Mouse (Mus musculus): Measurements from ENCODE around the gene Cd63.

Cd63 gene

DNA sequence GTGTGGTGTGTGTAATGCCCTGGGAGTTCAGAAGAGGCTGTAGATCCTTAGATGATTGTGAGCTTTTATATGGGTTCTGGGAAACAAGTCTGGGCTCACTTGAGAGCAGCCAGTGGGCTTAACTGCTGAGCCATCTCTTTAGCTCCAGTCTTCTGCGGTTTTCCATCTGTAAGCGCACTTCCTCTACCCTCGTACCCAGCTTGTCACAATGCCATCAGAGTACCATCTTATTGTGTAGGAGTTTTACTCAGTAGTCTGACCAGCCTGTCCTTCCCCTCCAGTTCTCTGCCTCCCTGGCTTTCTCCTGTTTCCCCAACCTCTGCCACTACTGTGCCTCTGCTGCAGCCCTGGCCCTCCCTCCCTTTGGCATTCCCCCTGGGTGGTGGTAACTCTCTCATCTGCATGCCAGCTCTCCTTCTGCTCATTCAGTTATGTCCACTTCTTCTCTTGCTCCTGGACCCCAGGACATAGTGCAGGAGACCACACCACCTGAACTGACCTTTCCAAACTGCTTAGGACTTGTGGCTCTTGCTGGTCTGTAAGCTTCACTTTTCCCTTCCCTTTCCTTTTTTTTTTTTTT is 1.7 kb downstream of the Cd63 start:
- in situ Hi-C loops (cut with MboI, MseI), result loop anchor here (25.0 kb wide), 1 partner anchor 1865 kb away; the partner anchor contains the start of genes Cyp27b1, Eef1akmt3, Mettl1 and Tsfm

DNA sequence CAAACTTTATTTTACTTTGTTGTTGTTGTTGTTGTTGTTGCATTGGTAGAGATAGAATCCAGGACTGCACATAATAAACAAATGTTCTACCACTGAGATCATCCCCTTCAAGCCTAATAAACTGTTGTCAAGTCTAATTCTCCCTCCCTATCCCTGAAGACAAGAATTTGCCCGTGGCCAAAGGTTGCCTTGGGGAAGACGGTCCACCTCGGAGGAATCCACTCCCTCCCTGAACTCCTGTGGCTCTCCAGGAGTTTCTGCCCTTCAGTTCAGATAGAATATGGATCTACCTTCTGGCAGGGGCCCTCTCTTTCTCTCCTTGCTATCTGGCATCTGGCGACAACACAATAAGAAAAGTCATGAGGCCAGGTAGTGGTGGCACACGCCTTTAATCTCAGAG is 4.0 kb downstream of the Cd63 start:
- in situ Hi-C loops (cut with MboI, MseI), result loop anchor here (25.0 kb wide), 1 partner anchor 1868 kb away; the partner anchor contains the start of genes Cyp27b1, Eef1akmt3, Mettl1 and Tsfm

DNA sequence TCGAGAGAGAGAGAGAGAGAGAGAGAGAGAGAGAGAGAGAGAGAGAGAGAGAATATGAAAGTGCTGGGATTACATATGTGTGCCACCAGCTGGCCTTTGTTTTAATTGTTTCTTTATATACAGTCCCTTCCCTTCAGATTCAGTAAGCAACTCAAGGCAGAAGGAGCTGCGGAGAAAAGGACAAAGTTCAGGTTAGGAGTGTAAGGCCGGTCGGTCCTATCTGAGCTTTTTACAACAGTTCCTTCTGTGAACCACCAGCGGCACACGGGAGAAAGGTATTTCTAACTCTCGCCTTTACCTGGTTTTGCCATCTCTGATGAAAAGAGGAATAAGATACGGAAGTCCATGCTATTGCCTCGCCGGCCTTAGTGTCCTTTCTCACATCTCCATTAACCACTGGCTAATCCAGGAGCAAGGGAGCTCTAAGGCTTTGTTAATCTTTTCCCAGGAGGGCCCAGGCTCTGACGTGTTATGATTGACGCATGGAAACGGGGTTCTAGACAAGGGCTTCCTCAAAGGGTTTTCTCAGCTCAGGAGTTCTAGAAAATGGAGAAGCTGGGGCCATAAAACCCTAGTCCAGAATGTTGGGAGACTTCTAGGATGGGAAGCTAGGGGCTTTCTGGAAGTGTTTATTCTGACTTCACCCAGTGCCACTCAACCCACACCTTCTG is 8.1 kb downstream of the Cd63 start:
- in situ Hi-C loops (cut with MboI, MseI), result loop anchor here (25.0 kb wide), 1 partner anchor 1872 kb away; the partner anchor contains the start of genes Cyp27b1, Eef1akmt3, Mettl1 and Tsfm

GRCm38 (mm10) chr10:128909567-128910028 is 8.8 kb downstream of the Cd63 start:
- in situ Hi-C loops (cut with MboI, MseI), result loop anchor here (25.0 kb wide), 1 partner anchor 1872 kb away; the partner anchor contains the start of genes Cyp27b1, Eef1akmt3, Mettl1 and Tsfm

DNA sequence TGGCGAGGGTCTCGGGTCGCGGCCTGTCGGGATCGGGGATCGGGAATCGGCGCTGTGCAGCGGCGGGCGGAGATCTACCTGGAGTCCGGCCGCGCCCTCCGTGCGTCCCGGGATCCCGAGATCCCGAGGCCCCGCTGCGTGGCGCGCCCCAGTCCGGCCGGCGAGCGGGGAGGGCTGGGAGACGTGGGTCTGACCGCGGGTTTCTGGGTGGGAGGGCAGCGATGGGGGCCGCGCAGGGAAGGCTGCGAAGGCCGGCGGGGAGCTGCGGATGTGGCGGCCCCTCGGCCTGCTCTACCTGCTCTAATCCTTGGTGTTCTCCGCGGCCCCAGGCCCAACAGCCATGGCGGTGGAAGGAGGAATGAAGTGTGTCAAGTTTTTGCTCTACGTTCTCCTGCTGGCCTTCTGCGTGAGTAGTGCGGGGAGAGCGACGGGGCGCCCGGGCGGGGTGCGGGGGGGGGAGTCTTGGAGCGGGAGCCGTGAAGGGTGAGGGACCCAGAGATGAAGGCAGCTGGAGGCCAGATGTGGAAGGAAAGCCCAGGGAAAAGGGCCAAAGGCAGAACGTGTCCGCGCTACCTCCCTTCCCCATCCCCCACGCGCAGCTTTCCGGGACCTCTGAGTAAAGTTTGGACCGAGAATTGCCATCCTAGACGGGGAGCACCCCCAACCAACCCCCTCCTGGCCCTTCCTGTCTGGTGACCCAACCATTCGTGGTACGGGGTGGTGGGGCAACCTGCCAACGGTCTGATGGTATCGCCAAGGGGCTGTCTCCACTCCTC is 9.5 kb downstream of the Cd63 start:
- in situ Hi-C loops (cut with MboI, MseI), result loop anchor here (25.0 kb wide), 1 partner anchor 1873 kb away; the partner anchor contains the start of genes Cyp27b1, Eef1akmt3, Mettl1 and Tsfm

DNA sequence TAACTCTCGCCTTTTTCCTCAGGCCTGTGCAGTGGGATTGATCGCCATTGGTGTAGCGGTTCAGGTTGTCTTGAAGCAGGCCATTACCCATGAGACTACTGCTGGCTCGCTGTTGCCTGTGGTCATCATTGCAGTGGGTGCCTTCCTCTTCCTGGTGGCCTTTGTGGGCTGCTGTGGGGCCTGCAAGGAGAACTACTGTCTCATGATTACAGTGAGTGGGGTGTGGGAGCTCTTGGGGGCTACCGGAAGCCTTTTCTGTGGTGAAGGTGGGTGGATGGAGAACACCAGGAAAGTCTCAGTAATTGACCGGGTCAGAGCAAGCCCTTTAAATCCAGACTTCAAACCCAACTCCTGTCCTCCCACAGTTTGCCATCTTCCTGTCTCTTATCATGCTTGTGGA is 10.6 kb downstream of the Cd63 start:
- in situ Hi-C loops (cut with MboI, MseI), result loop anchor here (25.0 kb wide), 1 partner anchor 1874 kb away; the partner anchor contains the start of genes Cyp27b1, Eef1akmt3, Mettl1 and Tsfm

DNA sequence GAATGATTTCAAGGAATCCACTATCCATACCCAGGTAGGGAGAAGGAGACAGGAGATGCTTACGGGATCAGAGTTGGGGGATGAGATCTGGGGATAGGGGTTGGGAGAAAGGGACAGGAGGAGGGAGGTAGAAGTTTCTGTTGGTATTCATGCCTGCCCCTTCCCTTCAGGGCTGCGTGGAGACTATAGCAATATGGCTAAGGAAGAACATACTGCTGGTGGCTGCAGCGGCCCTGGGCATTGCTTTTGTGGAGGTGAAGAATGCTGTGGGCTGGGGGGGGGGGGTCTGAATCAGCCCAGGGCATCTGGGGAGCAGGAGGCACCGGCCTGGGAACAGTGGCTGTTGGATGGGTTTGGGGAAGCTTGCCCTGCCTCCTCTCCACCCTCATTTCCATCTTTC is 11.5 kb downstream of the Cd63 start:
- in situ Hi-C loops (cut with MboI, MseI), result loop anchor here (25.0 kb wide), 1 partner anchor 1875 kb away; the partner anchor contains the start of genes Cyp27b1, Eef1akmt3, Mettl1 and Tsfm

DNA sequence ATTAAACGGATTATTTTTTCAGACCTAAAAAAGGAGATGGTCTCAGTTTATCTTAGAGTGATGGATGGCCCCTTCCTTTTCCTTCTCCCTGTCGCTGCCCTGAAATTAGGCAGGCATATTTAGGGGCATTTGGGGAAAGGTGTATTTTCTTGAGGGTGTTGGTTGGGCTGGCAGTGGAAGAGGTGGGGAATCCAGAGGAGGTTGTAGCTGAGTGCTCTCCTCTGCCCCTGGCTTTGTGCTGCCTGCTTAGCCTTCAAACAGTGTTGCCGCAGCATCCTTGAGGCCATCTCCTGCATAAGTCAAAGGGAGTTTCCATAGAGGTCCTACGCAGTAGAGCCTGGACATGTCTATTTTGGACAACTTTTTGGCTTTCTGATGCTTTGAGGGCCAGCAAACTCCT is 12.0 kb downstream of the Cd63 start:
- in situ Hi-C loops (cut with MboI, MseI), result loop anchor here (25.0 kb wide), 1 partner anchor 1875 kb away; the partner anchor contains the start of genes Cyp27b1, Eef1akmt3, Mettl1 and Tsfm

DNA sequence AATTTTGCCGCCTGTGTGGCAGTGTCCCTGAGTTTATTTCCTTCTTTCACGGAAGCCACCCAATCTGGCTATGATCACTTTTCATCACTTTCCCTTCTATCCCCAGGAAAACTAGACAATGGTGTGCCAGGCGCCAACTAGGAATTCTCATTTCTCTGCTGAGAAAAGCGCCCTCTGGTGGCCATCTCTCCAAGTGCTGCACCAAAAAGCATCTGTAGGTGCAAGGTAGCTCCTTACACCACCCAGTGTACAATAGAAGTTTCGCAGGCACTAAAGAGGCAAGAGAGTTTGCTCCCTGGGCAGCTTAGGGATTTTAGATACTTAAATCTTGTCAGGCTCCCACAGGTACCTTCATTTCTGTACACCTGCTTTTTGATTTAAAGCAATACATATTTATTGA is 12.4 kb downstream of the Cd63 start:
- in situ Hi-C loops (cut with MboI, MseI), result loop anchor here (25.0 kb wide), 1 partner anchor 1876 kb away; the partner anchor contains the start of genes Cyp27b1, Eef1akmt3, Mettl1 and Tsfm

DNA sequence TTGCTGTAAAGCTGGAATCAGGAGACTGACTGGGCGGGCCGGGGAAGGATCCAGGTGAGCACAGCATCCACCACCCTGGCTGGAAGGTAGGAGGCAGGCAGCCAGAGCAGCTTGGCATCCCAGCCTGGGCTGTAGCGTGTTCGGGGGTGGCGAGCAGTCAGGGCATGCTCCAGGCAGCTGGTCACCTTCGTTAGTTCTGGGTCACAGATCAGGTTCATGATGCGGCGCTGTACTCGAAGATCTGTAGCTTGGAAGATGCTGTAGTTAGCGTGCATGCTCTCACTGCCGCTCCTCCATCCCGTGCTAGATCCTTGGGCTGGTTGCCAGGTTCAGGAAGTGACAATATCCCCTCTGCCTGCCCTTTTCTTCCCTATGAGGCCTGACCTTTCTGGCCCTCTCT is 12.9 kb downstream of the Cd63 start:
- in situ Hi-C loops (cut with MboI, MseI), result loop anchor here (25.0 kb wide), 1 partner anchor 1876 kb away; the partner anchor contains the start of genes Cyp27b1, Eef1akmt3, Mettl1 and Tsfm

DNA sequence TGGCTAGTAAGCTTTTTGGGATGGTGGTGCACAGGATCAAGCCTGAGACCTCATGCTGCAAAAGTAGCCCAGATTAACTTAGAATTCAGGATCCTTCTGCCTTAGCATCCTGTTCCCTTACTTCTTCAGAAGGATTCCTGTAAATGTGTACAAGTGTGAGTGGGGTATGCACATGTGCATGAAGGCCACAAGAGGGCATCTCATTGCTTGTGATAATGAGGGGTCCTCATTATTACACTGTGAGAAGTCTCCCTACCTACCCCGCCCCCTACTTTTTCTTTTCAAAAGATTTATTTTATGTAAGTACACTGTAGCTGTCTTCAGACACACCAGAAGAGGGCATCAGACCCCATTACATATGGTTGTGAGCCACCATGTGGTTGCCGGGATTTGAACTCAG is 14.8 kb downstream of the Cd63 start:
- in situ Hi-C loops (cut with MboI, MseI), result loop anchor here (5.0 to 25.0 kb wide), 2 partner anchors 67 to 1878 kb away; partner anchors contain the start of genes Cyp27b1, Eef1akmt3, Mettl1 and Tsfm

GRCm38 (mm10) chr10:128916665-128917064 is 15.9 kb downstream of the Cd63 start:
- in situ Hi-C loops (cut with MboI, MseI), result loop anchor here (5.0 to 25.0 kb wide), 2 partner anchors 66 to 1879 kb away; partner anchors contain the start of genes Cyp27b1, Eef1akmt3, Mettl1 and Tsfm

DNA sequence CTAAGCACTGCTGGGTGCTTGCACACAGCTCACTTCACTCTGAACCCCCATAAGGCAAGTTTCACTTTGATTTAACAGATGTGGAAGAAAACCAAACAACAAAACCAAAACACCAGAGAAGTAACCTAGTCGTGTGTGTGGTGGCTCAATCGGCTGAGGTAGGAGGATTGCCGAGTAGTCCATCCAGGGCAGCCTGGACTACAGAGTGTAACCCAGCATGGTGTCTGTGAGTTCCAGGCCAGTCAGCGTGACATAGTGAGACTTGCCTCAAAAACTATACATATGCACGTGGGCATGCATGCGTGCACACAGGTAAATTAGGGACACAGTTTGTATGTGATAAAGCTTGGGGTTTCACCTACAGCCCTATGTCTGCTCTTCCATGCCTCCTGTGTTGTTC is 16.6 kb downstream of the Cd63 start:
- in situ Hi-C loops (cut with MboI, MseI), result loop anchor here (5.0 to 25.0 kb wide), 2 partner anchors 65 to 1880 kb away; partner anchors contain the start of genes Cyp27b1, Eef1akmt3, Mettl1 and Tsfm

DNA sequence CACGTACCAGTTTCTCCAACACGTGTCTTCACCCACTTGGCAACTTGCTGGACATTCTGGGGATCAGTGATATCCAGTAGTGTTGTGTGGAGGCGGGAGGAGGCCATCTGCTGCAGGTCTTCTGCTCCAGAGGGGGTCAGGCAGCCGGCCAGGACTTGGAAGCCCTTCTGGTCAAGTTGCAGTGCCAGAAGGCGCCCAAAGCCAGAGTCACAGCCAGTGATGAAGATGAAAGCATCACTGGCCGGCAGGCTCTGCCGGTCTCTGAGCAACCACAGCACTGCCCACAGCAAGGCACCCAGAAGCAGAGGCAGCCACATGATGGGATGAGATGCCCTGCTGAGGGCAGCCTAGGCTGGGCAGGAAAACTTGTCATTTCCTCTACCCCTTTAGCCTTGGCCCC is 17.5 kb downstream of the Cd63 start:
- in situ Hi-C loops (cut with MboI, MseI), result loop anchor here (5.0 to 25.0 kb wide), 2 partner anchors 64 to 1881 kb away; partner anchors contain the start of genes Cyp27b1, Eef1akmt3, Mettl1 and Tsfm

DNA sequence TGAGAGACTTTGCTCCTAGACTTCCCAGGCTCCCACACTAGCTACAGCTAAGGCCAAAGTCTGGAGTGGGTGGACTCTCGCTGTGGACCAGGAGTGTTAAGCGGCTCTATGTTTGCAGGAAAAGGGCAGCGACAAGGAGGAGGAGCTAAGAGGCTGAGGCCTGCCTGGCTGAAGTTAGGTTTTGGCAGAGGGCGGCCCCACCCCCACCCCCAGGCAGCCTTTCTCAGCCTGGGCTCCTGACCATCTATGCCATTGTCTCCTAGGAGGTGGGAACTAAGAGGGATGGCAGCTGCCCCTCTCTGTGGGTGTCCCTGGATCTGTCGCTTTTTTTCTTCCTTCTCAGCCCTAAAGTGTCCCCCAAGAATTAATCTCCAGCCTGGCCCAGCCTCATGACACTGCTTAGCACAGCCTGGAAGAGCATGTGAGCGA is 18.4 kb downstream of the Cd63 start:
- in situ Hi-C loops (cut with MboI, MseI), result loop anchor here (5.0 to 25.0 kb wide), 2 partner anchors 63 to 1882 kb away; partner anchors contain the start of genes Cyp27b1, Eef1akmt3, Mettl1 and Tsfm

GRCm38 (mm10) chr10:128919966-128920365 is 19.2 kb downstream of the Cd63 start:
- in situ Hi-C loops (cut with MboI, MseI), result loop anchor here (5.0 to 25.0 kb wide), 2 partner anchors 62 to 1883 kb away; partner anchors contain the start of genes Cyp27b1, Eef1akmt3, Mettl1 and Tsfm

- in situ Hi-C loops (cut with MboI, MseI), result loop anchor here (25.0 kb wide), 1 partner anchor 1883 kb away; the partner anchor contains the start of genes Cyp27b1, Eef1akmt3, Mettl1 and Tsfm
Measured at GRCm38 (mm10) chr10:128920736-128921161, 20.0 kb downstream of the Cd63 start.

GRCm38 (mm10) chr10:128921251-128921650 is 20.5 kb downstream of the Cd63 start:
- in situ Hi-C loops (cut with MboI, MseI), result loop anchor here (25.0 kb wide), 1 partner anchor 1884 kb away; the partner anchor contains the start of genes Cyp27b1, Eef1akmt3, Mettl1 and Tsfm

- in situ Hi-C loops (cut with MboI, MseI), result loop anchor here (25.0 kb wide), 1 partner anchor 1885 kb away; the partner anchor contains the start of genes Cyp27b1, Eef1akmt3, Mettl1 and Tsfm
Measured at GRCm38 (mm10) chr10:128921883-128922821, 21.4 kb downstream of the Cd63 start.

Measured in T-helper 2 cell (primary cell).